Mouse (Mus musculus) erythroblast, embryonic 14.5 days (primary cell): ENCODE results near the gene Slc38a3.

Experiments used
- GATA1 ChIP-seq: IDR thresholded peaks from 2 replicates; pipeline ENCODE4 v1.6.1; 2012; ENCODE audit warnings: low read length, inconsistent platforms, mixed read lengths
- TAL1 ChIP-seq: IDR thresholded peaks from 3 replicates; pipeline ENCODE4 v1.6.1; 2012; ENCODE audit warnings: low read length, inconsistent platforms, mixed read lengths

DNA sequence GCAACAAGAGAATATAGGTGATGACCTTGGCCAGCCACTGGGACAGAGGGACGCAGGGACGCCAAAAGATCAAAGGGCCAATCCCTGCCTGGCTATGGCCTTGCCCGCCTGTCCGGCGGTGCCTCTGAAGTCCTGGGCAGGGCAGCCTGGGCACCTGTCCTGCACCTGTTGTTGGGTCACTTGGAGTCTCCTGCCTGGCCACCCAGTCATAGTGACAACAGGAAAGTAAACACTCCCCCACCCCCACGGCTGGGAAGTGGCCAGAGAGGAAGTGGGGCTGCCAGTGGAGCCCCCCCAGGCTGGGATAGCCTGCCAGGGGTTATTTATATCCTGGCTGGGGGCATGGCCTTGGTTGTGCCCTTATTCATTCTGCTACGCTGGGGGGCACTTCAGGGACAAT is 25.3 kb upstream of the Slc38a3 start:
- TF ChIP-seq TAL1 (no peak), GATA1 (no peak)
